Mouse (Mus musculus) stomach, postnatal 0 days (tissue): Measurements from ENCODE around the gene Pard6a.

Experiments
- CTCF ChIP-seq: IDR thresholded peaks from 2 replicates; pipeline ENCODE4 v1.5.1; 2016; ENCODE audit warnings: antibody characterized with exemption, low read depth, mild to moderate bottlenecking, moderate library complexity
- EP300 ChIP-seq: optimal IDR thresholded peaks from 2 replicates; pipeline ENCODE3; 2016; ENCODE audit warnings: antibody characterized with exemption

GRCm38 (mm10) chr8:105689256-105689982 lies 11.5 kb upstream of the Pard6a start:
- TF ChIP-seq CTCF (no peak), EP300 (no peak)
